Comparison of ENCODE assay signal across 8 mouse cellular contexts in the genomic region with DNA sequence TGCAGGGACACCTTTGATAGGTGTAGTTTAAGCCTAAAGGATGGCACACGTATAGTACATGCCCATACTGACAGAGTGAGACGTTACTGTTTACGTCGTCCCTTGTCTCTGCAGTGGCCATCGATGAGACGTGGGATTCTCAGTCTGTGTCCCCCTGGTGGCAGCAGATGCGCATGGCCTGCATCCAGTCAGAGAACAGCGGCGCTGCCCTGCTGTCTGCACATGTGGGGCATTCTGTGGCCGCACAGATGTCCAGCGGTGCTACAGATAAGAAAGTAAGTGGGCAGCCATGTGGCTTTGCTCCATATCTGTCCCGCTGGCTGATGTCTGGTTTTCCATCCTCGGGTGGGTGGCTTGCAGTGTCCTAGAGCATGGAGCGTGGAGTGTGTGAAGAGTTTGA. TPM values are rescaled to one million over a fixed set of nuclear protein-coding genes. Genes with fewer than 3 reads are reported as not detected.
DNase-seq lines count a peak whose midpoint lies in the region; ATAC-seq and TF ChIP-seq lines count a peak whose summit lies in the region.

No protein-coding gene starts in this region.

- no peaks in the 10 kb centered on the region for H3K4me1 ChIP-seq in embryonic facial prominence, embryonic 11.5 days (ENCODE audit: control insufficient read depth, insufficient read depth, low read length)
- H3K4me1 ChIP-seq in liver, postnatal 0 days (ENCODE audit: insufficient read depth): no peaks in the 10 kb centered on the region

- H3K27me3 ChIP-seq in embryonic facial prominence, embryonic 11.5 days (ENCODE audit: control insufficient read depth, insufficient read depth, low read length): no peaks in the 10 kb centered on the region
- no peaks in the 10 kb centered on the region for H3K27me3 ChIP-seq in liver, postnatal 0 days (ENCODE audit: insufficient read depth, low read length)

- H3K36me3 ChIP-seq in embryonic facial prominence, embryonic 11.5 days (replicated peaks; ENCODE audit: control insufficient read depth, insufficient read depth, low read depth, low read length): peaks cover 7% of the 10 kb centered on the region
- H3K36me3 ChIP-seq in liver, postnatal 0 days (replicated peaks; ENCODE audit: insufficient read depth, low read length): peaks cover 57% of the 10 kb centered on the region

- TF ChIP-seq CTCF in liver, postnatal 0 days (IDR thresholded peaks at IDR 0.05; ENCODE audit: low read depth): peak; percentile 74

- no peak overlapping the region for H3K4me2 ChIP-seq in embryonic facial prominence, embryonic 11.5 days (ENCODE audit: low read depth, low read length)
- no peak overlapping the region for H3K4me2 ChIP-seq in liver, postnatal 0 days (ENCODE audit: low read depth, low read length)

- 0 out of 2 replicates have a peak, but pooled peaks have one; percentile 44 for ATAC-seq in embryonic facial prominence, embryonic 11.5 days (replicated peaks; ENCODE audit: insufficient number of reproducible peaks, low FRiP score, low TSS enrichment, low read depth)
- no peak for ATAC-seq in liver, postnatal 0 days

- TF ChIP-seq EP300 in liver, postnatal 0 days (IDR thresholded peaks at IDR 0.05; ENCODE audit: low read depth): no peak

- no peak overlapping the region for H3K4me3 ChIP-seq in embryonic facial prominence, embryonic 11.5 days (ENCODE audit: low read depth, low read length)
- no peak overlapping the region for H3K4me3 ChIP-seq in liver, postnatal 0 days (ENCODE audit: low read depth, low read length)

- H3K27ac ChIP-seq in embryonic facial prominence, embryonic 11.5 days (replicated peaks; ENCODE audit: low read depth, low read length): no peak overlapping the region
- H3K27ac ChIP-seq in liver, postnatal 0 days (ENCODE audit: low read depth): no peak overlapping the region

- peak; percentile 25 for DNase-seq in gastrocnemius, postnatal 10 days
- DNase-seq in gastrocnemius, postnatal 25 days: no peak
- DNase-seq in right cerebral cortex, postnatal 14 days: peak; percentile 40
- DNase-seq in right cerebral cortex, adult 18-20 months: no peak
- peak; percentile 51 for DNase-seq in embryonic facial prominence, embryonic 11.5 days (ENCODE audit: low spot score)
- no peak for DNase-seq in liver, postnatal 0 days
- no peak for DNase-seq in urinary bladder, adult 2 months (ENCODE audit: low spot score)
- no peak for DNase-seq in ovary, postnatal 10 days (ENCODE audit: low spot score)

- 60% methylated on average over 14 of the region's 14 CpGs for WGBS in embryonic facial prominence, embryonic 11.5 days
- WGBS in liver, postnatal 0 days (ENCODE audit: insufficient replicate concordance): 71% methylated on average over 14 of the region's 14 CpGs

- no peaks in the 10 kb centered on the region for H3K9me3 ChIP-seq in embryonic facial prominence, embryonic 11.5 days (replicated peaks; ENCODE audit: control insufficient read depth, low read length)
- H3K9me3 ChIP-seq in liver, postnatal 0 days (ENCODE audit: low read length): no peaks in the 10 kb centered on the region

- no peak overlapping the region for H3K9ac ChIP-seq in embryonic facial prominence, embryonic 11.5 days (replicated peaks; ENCODE audit: low read length)
- no peak overlapping the region for H3K9ac ChIP-seq in liver, postnatal 0 days (replicated peaks)

RNA-seq across cellular contexts. Expression of a gene that starts 58.6 kb away (rescaled TPM):
- total RNA-seq in gastrocnemius, postnatal 10 days (2021): 10 to 100 TPM; 16.5 to 22.5 TPM
- 10 to 100 TPM; 15.8 to 16.3 TPM for total RNA-seq in gastrocnemius, postnatal 25 days (2021)
- 20.4 and 21.2 TPM in 2 replicates for polyA plus RNA-seq in embryonic facial prominence, embryonic 11.5 days (2014; fragmentation: Nextera tagmentation; extraction: Ambion mirVana)
- 6.0 and 7.3 TPM in 2 replicates for polyA plus RNA-seq in liver, postnatal 0 days (2015; fragmentation: Nextera tagmentation; extraction: Ambion mirVana)
- polyA plus RNA-seq in urinary bladder, adult 2 months (2012; rRNA removed): 24.9 and 26.7 TPM in 2 replicates

Comparison
In these comparisons a context has a peak if more than half of its experiments do, and no peak if none do; other contexts are left out.
1. DNase-seq: peak in gastrocnemius, postnatal 10 days (single experiment), right cerebral cortex, postnatal 14 days (single experiment) and embryonic facial prominence, embryonic 11.5 days (single experiment); none in gastrocnemius, postnatal 25 days (single experiment), right cerebral cortex, adult 18-20 months (single experiment), liver, postnatal 0 days (single experiment), urinary bladder, adult 2 months (single experiment) and ovary, postnatal 10 days (single experiment).